Mouse (Mus musculus) limb, embryonic 13.5 days (tissue): ENCODE data around the gene Disc1. TPM values are rescaled to one million over a fixed set of nuclear protein-coding genes. Genes with fewer than 3 reads are reported as not detected.
A peak's percentile ranks its signal among the peaks of the same experiment; 100 is the strongest.

Source experiments
- ATAC-seq: fragments of 200-750 bp; cut with Nextera tagmentation; 2 replicates; pipeline ENCODE4 v1.8.0; 2017; ENCODE audit warnings: low read depth, moderate number of reproducible peaks, moderate TSS enrichment; ENCODE audit not compliant: low FRiP score
- H3K27ac ChIP-seq: fragments of 300-500 bp; sonication (generic); 2 replicates; pipeline ENCODE4 v1.5.1; 2015; ENCODE audit warnings: inconsistent platforms, mild to moderate bottlenecking, moderate library complexity
- H3K27me3 ChIP-seq: fragments of 300-500 bp; sonication (generic); 2 replicates; pipeline ENCODE4 v1.6.1; 2015; ENCODE audit warnings: mild to moderate bottlenecking, inconsistent platforms
- H3K36me3 ChIP-seq: fragments of 300-500 bp; sonication (generic); 2 replicates; pipeline ENCODE4 v1.6.1; 2015; ENCODE audit warnings: inconsistent platforms, mild to moderate bottlenecking, moderate library complexity
- H3K4me1 ChIP-seq: fragments of 300-500 bp; sonication (generic); 2 replicates; pipeline ENCODE4 v1.6.1; 2015; ENCODE audit warnings: inconsistent platforms
- H3K4me2 ChIP-seq: fragments of 300-500 bp; sonication (generic); replicated peaks from 2 replicates; pipeline ENCODE4 v1.6.1; 2015; ENCODE audit warnings: inconsistent platforms, mild to moderate bottlenecking, moderate library complexity
- H3K4me3 ChIP-seq: fragments of 300-500 bp; sonication (generic); 2 replicates; pipeline ENCODE4 v1.5.1; 2015; ENCODE audit warnings: moderate library complexity, mild to moderate bottlenecking, inconsistent platforms
- H3K9ac ChIP-seq: fragments of 300-500 bp; sonication (generic); 2 replicates; pipeline ENCODE4 v1.6.1; 2015; ENCODE audit warnings: mild to moderate bottlenecking, inconsistent platforms
- H3K9me3 ChIP-seq: fragments of 300-500 bp; sonication (generic); 2 replicates; pipeline ENCODE4 v1.6.1; 2016; ENCODE audit warnings: inconsistent platforms
- WGBS: fragments of 180-500 bp; shearing (Covaris S2); methylation state at CpG from one replicate; pipeline ENCODE4 v1.1.7; 2015; 5-methylcytosine and 5-hydroxymethylcytosine counted together
- polyA plus RNA-seq: library from polyadenylated mRNA; unstranded; fragments of >200 nt; fragmentation: Nextera tagmentation; extraction: Ambion mirVana; gene quantifications from 2 replicates; pipeline ENCODE4 v1.2.1, GENCODE M21; 2015

Gene Disc1
- polyA plus RNA-seq, 1 experiment from 2014 or later: 2.9 TPM

GRCm38 (mm10) chr8:125285966-125286681 lies 232.1 kb downstream of the Disc1 start:
- no peak overlapping the region for H3K9ac ChIP-seq
- H3K27me3 ChIP-seq: no peaks in the 10 kb centered on the region; the same call in 1 of the 2 replicates
- 69% methylated on average over 12 of the region's 12 CpGs for WGBS
- H3K9me3 ChIP-seq: no peaks in the 10 kb centered on the region
- no peak overlapping the region for H3K4me2 ChIP-seq
- no peak overlapping the region for H3K27ac ChIP-seq
- peaks cover 35% of the 10 kb centered on the region for H3K4me1 ChIP-seq
- no peak for ATAC-seq
- H3K36me3 ChIP-seq: no peaks in the 10 kb centered on the region
- H3K4me3 ChIP-seq: no peak overlapping the region

- H3K36me3 ChIP-seq: no peaks in the 10 kb centered on the region
- no peak overlapping the region for H3K4me2 ChIP-seq
- H3K27me3 ChIP-seq: no peaks in the 10 kb centered on the region; the same call in 1 of the 2 replicates
- no peak overlapping the region for H3K4me3 ChIP-seq
- ATAC-seq: no peak
- no peaks in the 10 kb centered on the region for H3K9me3 ChIP-seq
- 60% methylated on average over 4 of the region's 4 CpGs for WGBS
- H3K9ac ChIP-seq: no peak overlapping the region
- no peak overlapping the region for H3K27ac ChIP-seq
- H3K4me1 ChIP-seq: peaks cover 35% of the 10 kb centered on the region
Observed at GRCm38 (mm10) chr8:125287311-125287710, 233.3 kb downstream of the Disc1 start.

GRCm38 (mm10) chr8:125287841-125288341 lies 233.9 kb downstream of the Disc1 start:
- ATAC-seq: no peak
- H3K4me3 ChIP-seq: no peak overlapping the region
- WGBS: 38% methylated on average over 7 of the region's 7 CpGs
- H3K36me3 ChIP-seq: no peaks in the 10 kb centered on the region
- no peaks in the 10 kb centered on the region for H3K9me3 ChIP-seq
- H3K27ac ChIP-seq: no peak overlapping the region
- no peak overlapping the region for H3K9ac ChIP-seq
- H3K4me1 ChIP-seq: peaks cover 37% of the 10 kb centered on the region
- H3K4me2 ChIP-seq: no peak overlapping the region
- H3K27me3 ChIP-seq: no peaks in the 10 kb centered on the region; the same call in 1 of the 2 replicates

GRCm38 (mm10) chr8:125291506-125291905 lies 237.5 kb downstream of the Disc1 start:
- Histone ChIP-seq H3K9me3 (no peaks in the 10 kb centered on the region), H3K27ac (no peak overlapping the region), H3K4me1 (peaks cover 24% of the 10 kb centered on the region), H3K4me3 (no peak overlapping the region), H3K4me2 (no peak overlapping the region), H3K9ac (no peak overlapping the region), H3K27me3 (no peaks in the 10 kb centered on the region; the same call in 1 of the 2 replicates), H3K36me3 (no peaks in the 10 kb centered on the region)
- 48% methylated on average over 10 of the region's 10 CpGs for whole genome bisulfite sequencing
- no peak for ATAC-seq

GRCm38 (mm10) chr8:125291932-125292717 lies 238.1 kb downstream of the Disc1 start:
- Histone ChIP-seq H3K9ac (no peak overlapping the region), H3K4me2 (no peak overlapping the region), H3K4me3 (no peak overlapping the region), H3K27me3 (no peaks in the 10 kb centered on the region), H3K36me3 (no peaks in the 10 kb centered on the region), H3K27ac (no peak overlapping the region; the same call in 1 of the 2 replicates), H3K9me3 (no peaks in the 10 kb centered on the region), H3K4me1 (peaks cover 22% of the 10 kb centered on the region)
- ATAC-seq: no peak
- WGBS: 69% methylated on average over 22 of the region's 22 CpGs

GRCm38 (mm10) chr8:125292933-125293591 lies 239.1 kb downstream of the Disc1 start:
- no peak overlapping the region for H3K4me3 ChIP-seq
- H3K4me1 ChIP-seq: peaks cover 18% of the 10 kb centered on the region
- no peak overlapping the region for H3K4me2 ChIP-seq
- H3K36me3 ChIP-seq: no peaks in the 10 kb centered on the region
- no peaks in the 10 kb centered on the region for H3K27me3 ChIP-seq
- no peaks in the 10 kb centered on the region for H3K9me3 ChIP-seq
- no peak overlapping the region for H3K9ac ChIP-seq
- peak; percentile 45 for ATAC-seq
- 53% methylated on average over 8 of the region's 8 CpGs for WGBS
- H3K27ac ChIP-seq: peak overlapping the region; percentile 69; the same call in 1 of the 2 replicates

- 14% methylated on average over 4 of the region's 4 CpGs for WGBS
- H3K4me1 ChIP-seq: peaks cover 14% of the 10 kb centered on the region
- H3K4me2 ChIP-seq: no peak overlapping the region
- no peaks in the 10 kb centered on the region for H3K36me3 ChIP-seq
- H3K4me3 ChIP-seq: no peak overlapping the region
- H3K9me3 ChIP-seq: no peaks in the 10 kb centered on the region
- H3K27me3 ChIP-seq: no peaks in the 10 kb centered on the region
- no peak overlapping the region for H3K27ac ChIP-seq
- no peak overlapping the region for H3K9ac ChIP-seq
- ATAC-seq: peak; percentile 33; the same call in 1 of the 2 replicates
Observed at GRCm38 (mm10) chr8:125299248-125299647, 245.3 kb downstream of the Disc1 start.

- peak; percentile 62; the same call in 1 of the 2 replicates for ATAC-seq
- H3K4me3 ChIP-seq: no peak overlapping the region
- H3K27me3 ChIP-seq: no peaks in the 10 kb centered on the region
- no peaks in the 10 kb centered on the region for H3K36me3 ChIP-seq
- H3K9ac ChIP-seq: no peak overlapping the region
- H3K4me1 ChIP-seq: peaks cover 20% of the 10 kb centered on the region
- H3K27ac ChIP-seq: 0 out of 2 replicates have a peak overlapping the region, but pooled peaks have one; percentile 11
- 54% methylated on average over 8 of the region's 8 CpGs for WGBS
- no peak overlapping the region for H3K4me2 ChIP-seq
- H3K9me3 ChIP-seq: peaks cover 6% of the 10 kb centered on the region; the same call in 1 of the 2 replicates
Observed at GRCm38 (mm10) chr8:125301931-125302361, 248.0 kb downstream of the Disc1 start.

- H3K4me2 ChIP-seq: no peak overlapping the region
- peaks cover 6% of the 10 kb centered on the region; the same call in 1 of the 2 replicates for H3K9me3 ChIP-seq
- no peaks in the 10 kb centered on the region for H3K36me3 ChIP-seq
- WGBS: 80% methylated on average over 10 of the region's 10 CpGs
- no peak overlapping the region for H3K4me3 ChIP-seq
- H3K9ac ChIP-seq: no peak overlapping the region
- 0 out of 2 replicates have a peak, but pooled peaks cover 5% of the 10 kb centered on the region for H3K27me3 ChIP-seq
- H3K27ac ChIP-seq: no peak overlapping the region
- H3K4me1 ChIP-seq: peaks cover 23% of the 10 kb centered on the region
- no peak for ATAC-seq
Observed at GRCm38 (mm10) chr8:125306665-125307064, 252.7 kb downstream of the Disc1 start.

GRCm38 (mm10) chr8:125309985-125310384 lies 256.0 kb downstream of the Disc1 start:
- Histone ChIP-seq H3K4me1 (peaks cover 17% of the 10 kb centered on the region), H3K4me3 (no peak overlapping the region), H3K27ac (no peak overlapping the region), H3K9ac (no peak overlapping the region), H3K9me3 (peaks cover 4% of the 10 kb centered on the region; the same call in 1 of the 2 replicates), H3K4me2 (no peak overlapping the region), H3K36me3 (no peaks in the 10 kb centered on the region), H3K27me3 (0 out of 2 replicates have a peak, but pooled peaks cover 5% of the 10 kb centered on the region)
- ATAC-seq: no peak
- WGBS: 86% methylated on average over 14 of the region's 14 CpGs
